Mouse (Mus musculus) lung, embryonic 16.5 days (tissue): Measurements from ENCODE around the gene Tsc22d2. TPM values are rescaled to one million over a fixed set of nuclear protein-coding genes. Genes with fewer than 3 reads are reported as not detected.
A peak's percentile ranks its signal among the peaks of the same experiment; 100 is the strongest.

Source experiments
- ATAC-seq: fragments of 200-750 bp; cut with Nextera tagmentation; 2 replicates; pipeline ENCODE4 v1.8.0; 2017; ENCODE audit warnings: low read depth, mild to moderate bottlenecking, moderate library complexity
- H3K27ac ChIP-seq: fragments of 300-500 bp; sonication (generic); 2 replicates; pipeline ENCODE4 v1.5.1; 2014; ENCODE audit warnings: mild to moderate bottlenecking, control low read depth, low read length
- H3K27me3 ChIP-seq: fragments of 300-500 bp; sonication (generic); 2 replicates; pipeline ENCODE4 v1.6.1; 2014; ENCODE audit warnings: low read depth, low read length, mixed read lengths; ENCODE audit not compliant: control insufficient read depth, insufficient read depth
- H3K36me3 ChIP-seq: fragments of 300-500 bp; sonication (generic); 2 replicates; pipeline ENCODE4 v1.6.1; 2014; ENCODE audit warnings: low read length; ENCODE audit not compliant: control insufficient read depth, insufficient read depth
- H3K4me1 ChIP-seq: fragments of 300-500 bp; sonication (generic); replicated peaks from 2 replicates; pipeline ENCODE4 v1.6.1; 2014; ENCODE audit warnings: low read length, mixed read lengths; ENCODE audit not compliant: control insufficient read depth, insufficient read depth
- H3K4me2 ChIP-seq: fragments of 300-500 bp; sonication (generic); 2 replicates; pipeline ENCODE4 v1.6.1; 2014; ENCODE audit warnings: low read depth, low read length, control low read depth
- H3K4me3 ChIP-seq: fragments of 300-500 bp; sonication (generic); 2 replicates; pipeline ENCODE4 v1.5.1; 2014; ENCODE audit warnings: mild to moderate bottlenecking, low read length, control low read depth
- H3K9ac ChIP-seq: fragments of 300-500 bp; sonication (generic); 2 replicates; pipeline ENCODE4 v1.6.1; 2014; ENCODE audit warnings: low read length, control low read depth
- H3K9me3 ChIP-seq: fragments of 300-500 bp; sonication (generic); 2 replicates; pipeline ENCODE4 v1.6.1; 2016; ENCODE audit warnings: low read length; ENCODE audit not compliant: control insufficient read depth
- WGBS: fragments of 180-500 bp; shearing (Covaris S2); extraction: QIAGEN DNeasy Blood & Tissue Kit; methylation state at CpG from one replicate; pipeline ENCODE4 v1.1.7; 2014; 5-methylcytosine and 5-hydroxymethylcytosine counted together
- polyA plus RNA-seq: library from polyadenylated mRNA; unstranded; fragments of >200 nt; fragmentation: Nextera tagmentation; extraction: Ambion mirVana; gene quantifications from 2 replicates; pipeline ENCODE4 v1.2.1, GENCODE M21; 2015

Tsc22d2 gene
- 6.5 and 7.1 TPM in 2 replicates for polyA plus RNA-seq

DNA sequence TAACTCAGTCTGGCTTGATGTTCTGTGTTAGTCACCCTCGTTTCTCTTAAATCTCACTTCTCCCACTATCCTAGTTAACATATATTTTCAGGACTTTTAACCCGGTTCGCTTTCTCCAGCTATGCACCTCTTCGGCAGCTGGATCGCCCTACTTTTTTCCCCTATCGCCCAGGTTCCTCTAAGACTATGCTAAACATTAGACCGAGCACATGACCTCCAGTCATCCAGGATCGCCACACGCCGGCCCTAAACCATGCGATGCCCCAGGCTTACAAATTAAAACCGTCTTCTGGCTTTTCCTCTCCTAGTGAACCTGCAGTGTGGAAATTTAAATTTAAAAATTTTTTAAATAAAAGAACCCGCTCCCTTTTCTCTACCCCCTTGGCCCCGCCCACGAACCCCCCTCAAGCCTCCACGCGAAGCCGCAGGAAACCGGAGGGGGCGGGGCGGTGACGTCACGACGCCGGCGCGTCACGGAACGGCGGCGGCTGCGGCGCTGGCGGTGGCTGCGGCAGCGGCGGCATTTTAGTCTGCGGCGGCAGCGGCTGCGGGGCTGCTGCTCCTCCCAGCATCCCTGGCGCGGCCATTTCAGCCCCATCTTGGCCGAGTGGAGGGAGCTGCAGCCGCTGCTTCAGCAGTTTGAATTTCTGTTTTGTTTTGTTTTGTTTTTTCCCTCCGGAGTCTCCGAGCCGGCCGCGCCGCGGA lies at the start of gene Tsc22d2:
Gene Tsc22d2 (plus strand): TSS at position 482 of the 705 bp plus-strand sequence.
- H3K9ac ChIP-seq: peak within 1 kb of the TSS; percentile 98
- ATAC-seq: peak; percentile 81
- WGBS: under 1% methylated on average over 49 of the region's 52 CpGs
- H3K27me3 ChIP-seq: no peaks in the 10 kb centered on the region
- peak within 1 kb of the TSS; percentile 98 for H3K4me3 ChIP-seq
- no peaks in the 10 kb centered on the region for H3K9me3 ChIP-seq
- H3K27ac ChIP-seq: peak within 1 kb of the TSS; percentile 100
- H3K36me3 ChIP-seq: no peaks in the 10 kb centered on the region
- peak within 1 kb of the TSS; percentile 87 for H3K4me2 ChIP-seq
- H3K4me1 ChIP-seq: peaks cover 4% of the 10 kb centered on the region; the same call in 1 of the 2 replicates

DNA sequence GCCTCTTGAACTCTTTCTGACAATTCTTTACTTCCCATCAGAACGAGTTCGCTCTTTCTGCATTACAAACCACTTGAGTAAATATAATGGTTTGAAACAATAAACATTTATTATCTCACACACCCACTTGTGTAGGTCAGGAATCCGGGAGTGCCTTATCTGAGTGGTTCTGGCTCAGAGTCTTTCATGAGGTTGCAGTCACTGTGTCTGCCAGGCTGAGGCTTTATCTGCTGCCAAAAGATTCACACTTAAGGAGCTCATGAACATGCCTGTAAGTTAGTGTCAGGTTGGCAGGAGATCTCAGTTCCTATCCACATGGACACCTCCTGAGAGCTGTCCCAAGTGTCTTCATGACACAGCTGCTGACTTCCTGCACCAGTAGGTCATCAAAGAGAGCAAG lies 47.8 kb upstream of the Tsc22d2 start:
- 7% methylated on average over 3 of the region's 3 CpGs for WGBS
- no peak overlapping the region for H3K9ac ChIP-seq
- H3K27me3 ChIP-seq: no peaks in the 10 kb centered on the region
- no peak overlapping the region for H3K4me2 ChIP-seq
- H3K9me3 ChIP-seq: no peaks in the 10 kb centered on the region
- no peak overlapping the region for H3K4me3 ChIP-seq
- H3K27ac ChIP-seq: no peak overlapping the region
- no peak for ATAC-seq
- H3K4me1 ChIP-seq: peaks cover 11% of the 10 kb centered on the region
- no peaks in the 10 kb centered on the region for H3K36me3 ChIP-seq

DNA sequence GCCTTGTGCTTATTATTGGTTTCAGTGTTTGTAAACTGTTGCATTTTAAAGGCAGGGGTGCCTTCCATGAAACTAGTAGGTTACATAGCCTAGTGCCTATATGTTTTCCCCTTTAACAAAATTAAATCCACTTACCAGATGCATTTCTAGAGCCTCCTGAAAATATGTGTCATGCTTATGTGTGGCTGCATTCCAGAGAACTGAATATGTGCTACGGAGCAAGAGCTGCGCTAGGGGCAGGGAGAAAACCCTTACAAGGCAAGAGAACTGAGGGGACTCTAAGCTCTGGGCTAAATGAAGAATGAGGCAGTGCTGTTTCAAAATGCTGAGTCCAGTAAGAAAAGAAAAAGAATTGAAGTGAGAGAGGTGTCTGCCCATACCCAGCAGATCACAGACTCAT lies 43.7 kb upstream of the Tsc22d2 start:
- ATAC-seq: no peak
- Histone ChIP-seq H3K4me3 (no peak overlapping the region), H3K27ac (no peak overlapping the region), H3K9ac (no peak overlapping the region), H3K4me2 (no peak overlapping the region), H3K4me1 (peaks cover 21% of the 10 kb centered on the region), H3K27me3 (no peaks in the 10 kb centered on the region), H3K9me3 (no peaks in the 10 kb centered on the region), H3K36me3 (no peaks in the 10 kb centered on the region)
- WGBS: 37% methylated on average over 2 of the region's 2 CpGs

DNA sequence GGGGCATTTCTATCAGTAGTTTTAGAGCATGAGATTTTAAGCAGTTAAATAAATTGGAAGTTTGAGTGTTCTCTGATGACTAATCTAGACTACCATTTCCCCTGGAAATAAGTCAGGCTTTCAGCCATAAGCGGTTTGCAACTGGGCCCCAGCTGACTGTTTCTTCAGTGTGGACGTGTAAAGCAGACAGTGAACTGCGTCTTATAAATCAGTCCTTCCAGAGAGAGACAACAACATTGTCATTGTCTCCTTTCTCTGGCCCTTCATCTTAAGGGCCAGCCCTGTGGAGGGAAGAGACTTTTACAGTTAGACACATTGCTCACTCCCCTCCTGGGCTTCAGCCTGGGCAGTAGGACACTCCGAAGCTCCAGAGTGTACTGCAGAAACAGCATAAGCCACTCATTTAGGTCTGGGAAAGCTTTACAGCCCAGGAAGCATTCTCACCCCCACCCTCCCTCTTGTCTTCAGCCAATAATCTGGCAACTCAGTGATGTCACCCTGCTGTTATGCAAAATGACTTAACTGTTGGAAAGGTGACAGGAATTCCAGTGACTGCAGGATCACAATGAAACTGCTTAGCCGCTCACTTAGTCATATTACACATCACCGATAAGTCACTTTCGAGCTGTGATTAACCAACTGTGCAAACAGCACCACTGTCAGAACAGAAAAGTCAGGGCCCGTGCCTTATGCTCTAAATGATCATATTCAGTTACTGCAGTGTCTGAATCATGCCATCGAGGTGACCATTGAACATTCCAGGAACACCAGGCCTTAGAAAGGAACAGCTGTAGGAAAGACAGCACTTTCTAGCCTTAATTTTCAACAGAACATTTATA lies 42.2 kb upstream of the Tsc22d2 start:
- H3K27ac ChIP-seq: peak overlapping the region; percentile 63
- H3K4me1 ChIP-seq: peaks cover 21% of the 10 kb centered on the region
- H3K4me3 ChIP-seq: peak overlapping the region; percentile 19; the same call in 1 of the 2 replicates
- no peak overlapping the region for H3K9ac ChIP-seq
- peak overlapping the region; percentile 52 for H3K4me2 ChIP-seq
- H3K27me3 ChIP-seq: no peaks in the 10 kb centered on the region
- ATAC-seq: peak; percentile 98
- no peaks in the 10 kb centered on the region for H3K36me3 ChIP-seq
- WGBS: 5% methylated on average over 9 of the region's 9 CpGs
- H3K9me3 ChIP-seq: no peaks in the 10 kb centered on the region

DNA sequence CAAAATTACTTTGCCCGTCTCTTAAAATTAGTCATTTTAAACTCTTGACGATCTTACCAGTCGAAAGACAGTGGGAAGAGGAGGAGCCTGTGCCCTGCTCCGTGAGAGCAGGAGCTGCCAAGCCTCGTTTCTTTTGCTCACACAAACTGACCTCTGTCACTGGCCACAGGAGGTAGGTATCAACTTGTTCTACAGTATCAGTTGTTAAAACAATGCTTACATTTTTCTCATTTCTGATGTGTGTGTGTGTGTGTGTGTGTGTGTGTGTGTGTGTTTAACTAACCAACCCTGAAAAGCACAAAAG lies 41.7 kb upstream of the Tsc22d2 start:
- H3K9ac ChIP-seq: no peak overlapping the region
- peak overlapping the region; percentile 52 for H3K4me2 ChIP-seq
- 0 out of 2 replicates have a peak overlapping the region, but pooled peaks have one; percentile 19 for H3K4me3 ChIP-seq
- H3K4me1 ChIP-seq: peaks cover 21% of the 10 kb centered on the region
- H3K9me3 ChIP-seq: no peaks in the 10 kb centered on the region
- no peaks in the 10 kb centered on the region for H3K27me3 ChIP-seq
- no peaks in the 10 kb centered on the region for H3K36me3 ChIP-seq
- H3K27ac ChIP-seq: peak overlapping the region; percentile 28; the same call in 1 of the 2 replicates
- 6% methylated on average over 5 of the region's 5 CpGs for whole genome bisulfite sequencing
- no peak for ATAC-seq

DNA sequence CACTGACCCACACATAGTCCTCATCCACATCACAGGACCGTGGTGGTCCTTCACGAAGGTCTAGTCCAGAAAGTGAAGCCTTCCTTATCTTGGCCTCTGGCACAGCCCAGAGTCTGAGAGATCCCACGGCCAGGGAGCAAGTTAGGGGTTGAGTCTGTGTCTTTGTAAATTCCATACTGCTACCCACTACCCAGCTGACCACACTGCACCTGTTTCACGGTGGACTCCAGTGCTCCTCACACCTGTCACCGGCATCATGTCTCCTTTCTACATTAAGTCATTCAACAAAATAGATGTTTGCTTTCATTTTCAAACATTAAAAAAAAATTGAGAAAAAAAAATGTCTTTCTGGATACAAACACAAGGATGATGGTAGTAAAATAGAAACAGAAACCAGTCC lies 40.2 kb upstream of the Tsc22d2 start:
- 82% methylated on average over 5 of the region's 5 CpGs for WGBS
- H3K4me1 ChIP-seq: peaks cover 21% of the 10 kb centered on the region
- H3K27ac ChIP-seq: no peak overlapping the region

DNA sequence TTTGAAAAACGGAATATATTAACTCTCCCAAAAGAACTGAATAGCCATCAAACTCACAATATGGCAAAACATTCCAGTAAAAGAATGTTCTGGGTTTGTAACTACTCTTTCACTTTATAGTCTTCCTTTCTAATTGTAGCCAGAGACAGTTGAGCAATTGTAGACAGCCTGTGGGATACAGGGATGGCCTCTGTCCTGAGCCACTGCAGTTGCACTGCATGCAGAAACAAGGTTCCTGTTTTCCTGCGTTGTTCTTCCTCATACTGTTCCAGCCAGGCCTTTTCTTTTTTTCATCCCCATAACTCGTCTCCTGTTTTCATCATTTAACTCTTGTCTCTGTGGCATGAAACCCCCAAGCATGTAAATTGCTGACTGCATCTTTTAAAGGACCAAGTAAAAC lies 37.8 kb upstream of the Tsc22d2 start:
- H3K27me3 ChIP-seq: no peaks in the 10 kb centered on the region
- no peak overlapping the region for H3K4me3 ChIP-seq
- H3K4me1 ChIP-seq: peaks cover 11% of the 10 kb centered on the region
- no peak overlapping the region for H3K27ac ChIP-seq
- H3K36me3 ChIP-seq: no peaks in the 10 kb centered on the region
- H3K9ac ChIP-seq: no peak overlapping the region
- H3K9me3 ChIP-seq: no peaks in the 10 kb centered on the region
- WGBS: 73% methylated on average over 3 of the region's 3 CpGs
- no peak for ATAC-seq
- no peak overlapping the region for H3K4me2 ChIP-seq

More for the DNA sequence above, 40.2 kb upstream of the Tsc22d2 start:
- H3K4me2 ChIP-seq: no peak overlapping the region
- H3K4me3 ChIP-seq: no peak overlapping the region
- H3K27me3 ChIP-seq: no peaks in the 10 kb centered on the region
- H3K9me3 ChIP-seq: no peaks in the 10 kb centered on the region
- H3K36me3 ChIP-seq: no peaks in the 10 kb centered on the region
- H3K9ac ChIP-seq: no peak overlapping the region
- ATAC-seq: no peak

DNA sequence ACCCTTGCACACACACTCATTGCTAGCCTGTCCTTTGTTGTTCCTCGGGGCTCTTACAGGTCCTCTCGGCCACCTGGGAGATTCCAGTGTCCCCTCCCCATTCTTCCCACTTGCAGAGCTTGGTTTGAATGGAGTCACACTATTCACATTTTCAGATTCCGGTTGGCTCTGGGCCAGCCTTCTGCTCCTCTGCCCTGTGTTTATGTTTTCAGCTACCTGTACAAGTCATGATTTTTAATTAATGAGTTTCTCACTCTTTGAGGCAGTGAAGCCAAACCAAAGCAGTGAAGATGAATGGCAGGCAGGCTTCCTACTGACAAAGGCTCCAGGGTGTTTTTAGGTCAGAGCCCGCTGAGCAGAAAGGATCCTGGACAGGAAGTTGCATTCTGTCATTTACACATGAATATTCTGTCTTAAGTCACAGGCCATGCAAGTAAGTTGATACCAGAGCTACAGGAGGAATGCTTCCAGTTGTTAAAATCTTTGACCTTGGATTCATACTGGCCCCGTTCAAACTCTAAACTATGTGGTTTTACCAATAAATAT lies 36.9 kb upstream of the Tsc22d2 start:
- Histone ChIP-seq H3K4me2 (no peak overlapping the region), H3K9me3 (no peaks in the 10 kb centered on the region), H3K4me1 (peaks cover 4% of the 10 kb centered on the region), H3K36me3 (no peaks in the 10 kb centered on the region), H3K4me3 (no peak overlapping the region), H3K27me3 (no peaks in the 10 kb centered on the region), H3K27ac (no peak overlapping the region), H3K9ac (no peak overlapping the region)
- WGBS: 28% methylated on average over 5 of the region's 5 CpGs
- no peak for ATAC-seq

DNA sequence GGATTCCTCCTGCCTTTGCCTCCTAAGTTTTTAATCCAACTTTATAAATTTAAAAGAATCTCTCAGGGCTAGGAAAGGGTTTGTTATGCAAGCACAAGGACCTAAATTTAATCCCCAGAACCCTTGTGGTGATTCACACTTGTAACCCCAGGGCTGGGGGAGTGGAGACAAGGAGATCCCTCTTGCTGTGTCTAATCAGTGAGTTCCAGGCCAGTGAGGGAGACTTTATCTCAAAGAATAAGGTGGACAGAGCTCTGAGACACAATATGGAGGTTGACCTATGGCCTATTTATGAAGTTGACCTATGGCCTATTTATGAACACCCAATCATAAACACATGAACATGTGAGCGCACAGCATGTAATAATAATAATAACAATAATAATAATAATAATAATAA lies 31.8 kb upstream of the Tsc22d2 start:
- Histone ChIP-seq H3K27me3 (no peaks in the 10 kb centered on the region), H3K36me3 (no peaks in the 10 kb centered on the region), H3K27ac (no peak overlapping the region), H3K4me1 (no peaks in the 10 kb centered on the region), H3K9me3 (no peaks in the 10 kb centered on the region), H3K9ac (no peak overlapping the region), H3K4me3 (no peak overlapping the region), H3K4me2 (no peak overlapping the region)
- no peak for ATAC-seq
- WGBS: 93% methylated on average over 1 of the region's 1 CpGs
